Mouse (Mus musculus): Measurements from ENCODE around the gene Magea6. TPM values are rescaled to one million over a fixed set of nuclear protein-coding genes. Genes with fewer than 3 reads are reported as not detected.

Gene Magea6
- polyA plus RNA-seq (2012; rRNA removed): not detected in 2 replicates

DNA sequence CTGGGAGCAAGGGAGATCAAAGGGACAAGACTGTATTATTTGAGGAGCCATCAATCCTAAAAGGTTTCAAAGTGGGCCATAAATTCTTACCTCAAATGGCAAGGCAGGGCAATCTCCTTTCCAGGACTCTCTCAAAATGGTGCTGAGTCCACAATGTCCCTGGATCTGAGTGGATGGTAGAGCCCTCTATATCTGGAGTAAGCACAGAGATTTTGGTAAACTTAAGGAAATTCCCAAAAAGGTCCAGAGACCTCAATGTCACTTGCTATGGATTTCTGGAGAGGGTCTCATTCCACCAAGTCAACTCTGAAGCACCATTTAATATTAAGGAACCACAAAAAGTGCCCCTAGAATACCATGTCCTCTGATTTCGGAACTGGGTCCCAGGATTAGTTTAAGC is at the start of gene Magea6:
Gene Magea6, minus strand, starts transcription at position 101 of the 400 bp plus-strand sequence.

DNA sequence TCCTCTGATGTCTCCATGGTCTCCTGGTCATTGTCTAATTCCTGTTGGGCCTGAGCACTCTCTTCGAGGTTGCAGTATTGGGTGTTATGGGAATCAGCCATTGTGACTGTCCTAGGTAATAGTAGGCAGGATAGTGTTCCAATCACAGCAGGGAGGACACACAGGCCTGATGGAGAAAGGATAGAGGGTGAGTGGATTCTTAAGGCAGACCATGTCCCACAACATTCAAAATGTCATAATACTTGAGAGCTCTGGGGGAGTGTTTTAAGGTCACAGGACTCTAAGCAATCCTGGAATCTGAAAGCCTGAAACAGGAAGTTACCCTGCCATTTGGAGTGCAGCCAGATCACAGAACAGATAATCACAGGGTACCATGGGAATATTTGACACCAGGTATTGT is 13.6 kb upstream of the Magea6 start, which contains the start of gene Magea3:
Gene Magea3, minus strand, starts transcription at position 101 of the 400 bp plus-strand sequence.

DNA sequence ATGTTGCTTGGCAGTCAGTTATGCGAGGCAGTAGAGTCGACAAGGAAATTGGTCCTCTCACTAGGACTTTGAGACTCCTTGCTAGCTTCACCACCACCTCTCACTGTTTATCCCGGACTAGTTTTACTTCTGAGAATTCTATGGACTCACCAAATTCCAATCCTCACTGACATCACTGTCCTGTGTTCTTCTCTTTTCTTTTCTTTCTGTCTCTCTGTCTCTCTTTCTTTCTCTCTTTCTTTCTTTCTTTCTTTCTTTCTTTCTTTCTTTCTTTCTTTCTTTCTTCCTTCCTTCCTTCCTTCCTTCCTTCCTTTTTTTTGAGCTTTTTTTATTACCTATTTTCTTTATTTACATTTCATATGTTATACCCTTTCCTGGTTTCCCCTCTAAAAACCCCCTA is 45.6 kb downstream of the Magea6 start, which contains the start of gene Cldn34b1:
Gene Cldn34b1, minus strand, starts transcription at position 101 of the 400 bp plus-strand sequence.

Other genes with a start within 250 kb of the Magea6 start
- gene Cldn34b1, start 45.7 kb downstream of the Magea6 start, polyA plus RNA-seq (2012; rRNA removed): not detected in 2 replicates
- gene Magea3, start 13.5 kb upstream of the Magea6 start, polyA plus RNA-seq (2012; rRNA removed): not detected in 2 replicates
- gene Magea8, start 59.9 kb upstream of the Magea6 start, polyA plus RNA-seq (2012; rRNA removed): not detected in 2 replicates
- not detected in 2 replicates for gene Magea5, start 127.2 kb upstream of the Magea6 start, polyA plus RNA-seq (2012; rRNA removed)
- not detected in 2 replicates for gene Magea1, start 153.8 kb upstream of the Magea6 start, polyA plus RNA-seq (2012; rRNA removed)
- gene Magea2, start 157.7 kb upstream of the Magea6 start, polyA plus RNA-seq (2012; rRNA removed): not detected in 2 replicates
- not detected in 2 replicates for gene Cldn34b2, start 192.4 kb upstream of the Magea6 start, polyA plus RNA-seq (2012; rRNA removed)